Mouse (Mus musculus): ENCODE results near the gene Rho.

DNA sequence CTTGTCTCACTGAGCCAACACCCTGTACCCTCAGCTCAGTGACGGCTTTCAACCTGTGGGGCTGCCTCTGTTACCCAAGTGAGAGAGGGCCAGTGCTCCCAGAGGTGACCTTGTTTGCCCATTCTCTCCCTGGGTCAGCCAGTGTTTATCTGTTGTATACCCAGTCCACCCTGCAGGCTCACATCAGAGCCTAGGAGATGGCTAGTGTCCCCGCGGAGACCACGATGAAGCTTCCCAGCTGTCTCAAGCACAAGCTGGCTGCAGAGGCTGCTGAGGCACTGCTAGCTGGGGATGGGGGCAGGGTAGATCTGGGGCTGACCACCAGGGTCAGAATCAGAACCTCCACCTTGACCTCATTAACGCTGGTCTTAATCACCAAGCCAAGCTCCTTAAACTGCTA lies 1.5 kb upstream of the Rho start:
- TF ChIP-seq MAFK (IDR thresholded peaks at IDR 0.05; ENCODE audit: insufficient read depth, low read depth, low read length) (no peak), ZNF384 (IDR thresholded peaks at IDR 0.05; ENCODE audit: low read depth, low read length) (no peak), ZC3H11A (IDR thresholded peaks at IDR 0.05; ENCODE audit: borderline replicate concordance, low read depth, low read length) (no peak), HCFC1 (IDR thresholded peaks at IDR 0.05; ENCODE audit: borderline replicate concordance, insufficient read depth, low read length) (no peak), CHD2 (IDR thresholded peaks at IDR 0.05; ENCODE audit: low read depth, low read length) (no peak)
